Mouse (Mus musculus): ENCODE results near the gene Fasl.
A peak's percentile ranks its signal among the peaks of the same experiment; 100 is the strongest.

Gene Fasl

DNA sequence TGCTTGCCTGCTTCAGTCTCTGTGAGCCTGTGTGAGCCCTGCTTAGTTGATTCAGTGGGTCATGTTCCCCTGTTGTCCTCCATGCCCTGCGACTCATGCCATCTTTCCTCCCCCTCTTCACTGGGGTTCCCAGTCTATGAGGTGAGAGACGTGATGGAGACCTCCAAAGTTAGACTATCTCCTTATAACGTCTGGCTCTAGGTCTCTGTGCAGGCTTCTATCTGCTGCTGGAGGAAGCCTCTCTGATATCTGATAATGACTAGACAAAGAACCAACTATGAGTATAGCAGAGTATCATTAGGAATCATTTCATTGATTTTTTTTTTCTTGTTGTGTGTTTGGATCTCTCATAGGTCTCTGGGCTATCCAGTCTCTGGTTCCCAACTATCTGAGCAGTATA is 31.7 kb downstream of the Fasl start:
- no peak for DNase-seq

DNA sequence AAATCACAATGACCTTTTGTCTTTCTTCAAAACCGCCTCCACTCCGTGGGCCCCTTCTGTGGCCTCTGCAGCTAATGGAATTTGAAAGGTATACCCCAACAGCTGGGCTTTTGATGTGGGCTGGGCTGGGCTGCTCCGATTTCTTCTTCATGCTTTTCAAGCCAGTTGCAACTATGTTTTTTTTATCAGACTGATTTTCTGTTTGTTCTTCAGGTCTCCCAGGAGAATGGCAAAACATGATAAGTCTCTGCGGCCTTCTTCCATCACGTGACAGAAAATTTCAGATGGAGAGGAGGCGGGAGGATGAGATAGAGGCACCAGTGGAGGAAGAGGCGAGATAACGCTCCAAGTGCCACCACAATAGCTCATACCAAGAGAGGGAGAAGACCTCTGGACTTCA is 37.0 kb downstream of the Fasl start:
- no peak for DNase-seq

DNA sequence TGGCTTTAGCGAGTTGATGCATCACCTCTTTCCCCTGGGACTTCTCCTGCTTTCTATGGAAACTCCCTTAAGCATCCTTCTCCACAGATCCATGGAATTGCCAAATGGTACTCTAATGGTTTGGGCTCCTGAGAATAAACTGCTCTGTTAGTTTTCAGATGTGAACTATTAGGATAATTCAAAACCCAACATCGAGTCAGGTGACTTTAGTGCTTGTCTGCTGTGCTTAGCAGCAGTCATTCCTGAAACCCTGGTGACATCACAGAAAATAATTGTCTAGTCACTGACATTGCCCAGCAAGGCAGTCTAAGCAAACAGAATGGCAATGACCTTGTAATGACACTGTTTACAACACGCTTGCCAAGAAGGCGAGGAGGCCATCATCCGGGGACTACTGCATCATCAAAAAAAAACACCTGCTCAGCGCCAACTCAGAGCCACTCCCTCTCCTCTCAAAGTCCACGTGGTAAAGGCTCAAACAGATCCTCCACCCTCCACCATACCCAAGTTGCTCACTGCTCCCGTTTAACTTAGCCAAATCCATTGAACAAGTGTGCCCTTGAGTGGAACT is 37.7 kb downstream of the Fasl start:
- DNase-seq: no peak

DNA sequence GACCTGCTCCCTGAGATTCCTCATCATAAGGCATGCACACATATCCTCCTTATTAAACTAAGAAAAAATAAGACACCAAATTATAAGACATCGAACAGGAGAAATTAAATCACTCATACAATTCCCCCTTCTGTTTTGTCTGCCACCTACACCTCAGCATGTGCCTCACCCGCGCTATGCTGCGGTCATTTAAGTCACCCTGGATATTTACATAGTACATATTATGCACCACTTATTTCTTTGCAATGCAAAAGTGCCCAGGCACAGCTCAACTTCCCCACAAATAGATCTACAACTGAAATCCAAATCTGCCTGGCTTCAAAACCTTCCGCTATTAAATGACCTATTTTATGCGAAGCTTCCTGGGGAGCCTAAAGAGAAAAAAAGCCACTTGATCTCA is 39.6 kb downstream of the Fasl start:
- DNase-seq: no peak

DNA sequence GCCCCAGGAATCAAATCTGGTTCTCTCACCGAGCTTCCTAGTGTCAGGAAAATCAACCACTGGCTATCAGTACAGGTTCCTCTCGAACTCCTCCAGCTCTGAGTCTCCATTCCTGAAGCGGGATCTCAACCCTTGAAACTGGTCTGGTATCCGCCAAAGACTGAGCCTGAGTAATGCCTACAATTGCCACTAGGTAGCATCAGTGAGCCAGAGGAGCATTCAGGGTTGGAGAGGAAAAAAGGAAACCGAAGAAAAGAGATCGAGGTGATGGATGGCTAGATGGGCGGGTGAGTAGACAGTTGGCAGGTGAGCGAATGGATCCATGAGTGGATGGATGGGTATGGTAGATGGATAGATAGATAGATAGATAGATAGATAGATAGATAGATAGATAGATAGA is 40.2 kb downstream of the Fasl start:
- DNase-seq: peak; percentile 79

DNA sequence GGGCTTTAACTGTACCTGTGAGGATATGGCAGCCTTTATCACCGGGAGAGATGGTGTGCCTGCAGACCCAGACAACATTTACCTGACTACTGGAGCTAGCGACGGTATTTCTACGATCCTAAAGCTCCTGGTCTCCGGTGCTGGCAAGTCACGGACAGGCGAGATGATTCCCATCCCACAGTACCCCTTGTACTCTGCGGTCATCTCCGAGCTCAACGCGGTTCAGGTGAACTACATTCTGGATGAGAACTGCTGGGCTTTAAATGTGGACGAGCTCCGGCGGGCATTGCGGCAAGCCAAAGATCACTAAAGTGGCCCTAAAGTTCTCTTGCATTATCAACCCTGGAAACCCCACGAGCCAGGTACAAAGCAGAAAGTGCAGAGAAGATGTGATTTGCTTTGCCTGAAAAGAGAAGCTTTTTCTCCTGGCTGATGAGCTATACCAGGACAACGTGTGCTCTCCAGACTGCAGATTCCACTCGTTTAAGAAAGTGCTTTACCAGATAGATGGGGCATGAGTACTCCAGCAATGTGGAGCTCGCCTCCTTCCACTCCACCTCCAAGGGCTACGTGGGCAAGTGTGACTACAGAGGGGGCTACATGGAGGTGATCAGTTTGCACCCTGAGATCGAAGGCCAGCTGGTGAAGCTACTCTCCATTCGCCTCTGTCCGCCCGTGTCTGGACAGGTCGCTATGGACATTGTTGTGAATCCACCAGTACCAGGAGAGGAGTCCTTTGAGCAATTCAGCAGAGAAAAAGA is 41.6 kb downstream of the Fasl start:
- DNase-seq: no peak

DNA sequence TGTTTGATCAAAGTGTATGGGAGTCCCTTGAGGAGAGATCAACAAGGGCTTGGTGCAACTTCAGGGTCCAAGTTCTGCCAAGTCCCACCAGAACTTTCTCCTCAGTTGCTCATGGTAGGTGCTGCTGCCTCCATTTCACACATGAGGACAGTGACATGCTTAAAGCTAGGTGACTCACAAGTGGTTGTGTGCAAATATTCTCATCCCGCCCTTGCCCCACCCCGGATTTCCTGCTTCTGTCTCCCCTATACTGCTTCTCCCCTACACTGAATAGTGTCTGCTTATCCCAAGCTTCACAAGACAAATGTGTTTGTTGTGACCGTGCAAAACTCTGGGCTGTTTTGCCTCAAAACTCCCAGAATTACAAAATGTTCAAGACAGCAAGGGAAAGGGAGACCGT is 43.4 kb downstream of the Fasl start:
- no peak for DNase-seq

DNA sequence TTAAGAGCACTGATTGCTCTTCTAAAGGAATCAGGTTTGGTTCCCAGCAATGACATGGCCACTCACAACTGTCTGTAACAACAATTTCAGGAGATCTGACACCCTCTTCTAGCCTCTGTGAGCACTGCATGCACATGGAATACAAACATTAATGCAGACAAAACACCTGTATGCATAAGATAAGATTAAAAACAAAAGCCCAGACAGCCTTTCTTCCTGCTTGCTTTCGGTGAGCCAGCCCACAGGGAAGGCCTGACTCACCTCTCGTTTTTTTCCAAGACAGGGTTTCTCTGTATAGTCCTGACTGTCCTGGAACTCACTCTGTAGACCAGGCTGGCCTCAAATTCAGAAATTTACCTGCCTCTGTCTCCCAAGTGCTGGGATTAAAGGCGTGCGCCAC is 44.1 kb downstream of the Fasl start:
- DNase-seq: no peak

DNA sequence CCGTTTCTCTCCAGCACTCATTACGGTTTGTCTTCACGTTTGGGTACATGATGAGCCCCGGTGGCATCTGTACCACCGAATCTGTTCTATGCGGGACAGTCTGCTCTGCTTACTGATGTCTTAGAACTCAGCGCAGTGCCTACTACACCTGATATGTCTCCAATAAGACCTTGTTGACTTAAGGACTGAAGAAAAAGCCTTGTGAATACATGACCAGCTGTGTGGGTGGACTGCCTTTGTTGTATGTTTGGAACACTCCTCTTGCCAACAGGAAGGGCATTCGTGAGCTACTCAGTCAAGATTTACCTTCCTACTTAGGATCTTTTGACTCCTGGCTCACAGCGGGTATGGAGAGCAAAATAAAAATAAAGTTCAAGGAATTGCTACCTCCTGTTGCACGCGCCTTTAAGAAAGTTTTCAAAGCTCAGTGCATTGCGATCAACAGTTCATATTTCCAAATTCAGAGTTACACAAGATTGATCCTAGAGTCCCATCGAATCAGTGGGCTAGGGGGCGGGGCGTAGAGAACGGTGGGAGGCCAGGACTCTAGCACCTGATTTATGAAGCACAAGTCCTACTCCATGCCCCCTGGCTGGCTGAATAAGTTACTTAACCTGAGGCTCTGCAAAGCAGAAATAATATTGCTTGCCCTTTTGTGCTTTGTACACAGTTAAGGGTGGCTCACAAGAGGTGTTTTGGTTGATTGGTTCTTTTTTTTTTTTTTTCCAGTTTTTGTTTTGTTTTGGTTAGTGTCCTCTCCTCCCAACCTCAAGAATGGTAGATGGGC is 45.6 kb downstream of the Fasl start:
- no peak for DNase-seq

DNA sequence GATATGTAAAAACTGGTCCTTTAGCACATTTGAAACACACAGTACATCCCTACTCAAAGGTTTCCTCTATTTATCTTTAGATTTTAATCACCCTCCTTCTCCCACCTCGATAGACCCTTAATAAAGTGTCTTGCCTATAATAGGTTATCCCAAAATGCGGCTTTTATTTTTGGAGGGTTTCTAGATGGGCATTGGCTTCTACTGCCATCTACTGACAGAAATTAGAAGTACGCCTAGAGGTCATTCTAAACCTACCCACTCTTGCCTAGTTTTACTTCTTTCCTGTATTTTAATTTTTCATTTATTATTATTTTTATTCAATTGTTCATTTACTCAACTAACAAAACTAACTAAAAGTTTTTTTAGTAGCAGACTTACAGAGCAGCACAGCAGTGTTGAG is 51.4 kb downstream of the Fasl start:
- peak; percentile 32 for DNase-seq

DNA sequence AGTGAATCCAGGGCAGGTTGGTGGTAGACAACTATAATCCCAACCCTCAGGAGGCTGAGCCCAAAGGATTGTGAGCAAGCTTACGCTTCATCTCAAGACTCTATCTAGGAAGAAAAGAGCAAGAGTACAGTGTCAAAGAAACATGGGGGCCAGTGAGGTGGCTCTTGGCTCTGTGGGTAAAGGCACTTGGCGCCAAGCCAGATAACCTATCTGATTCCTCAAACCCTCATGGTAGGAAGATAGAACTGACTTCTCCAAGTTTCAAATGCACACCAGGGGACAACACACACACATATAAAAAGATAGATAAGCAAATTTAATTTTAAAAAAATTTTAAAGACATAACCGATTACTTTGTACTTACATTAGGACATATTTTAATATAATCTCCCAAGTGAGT is 52.0 kb downstream of the Fasl start:
- no peak for DNase-seq

DNA sequence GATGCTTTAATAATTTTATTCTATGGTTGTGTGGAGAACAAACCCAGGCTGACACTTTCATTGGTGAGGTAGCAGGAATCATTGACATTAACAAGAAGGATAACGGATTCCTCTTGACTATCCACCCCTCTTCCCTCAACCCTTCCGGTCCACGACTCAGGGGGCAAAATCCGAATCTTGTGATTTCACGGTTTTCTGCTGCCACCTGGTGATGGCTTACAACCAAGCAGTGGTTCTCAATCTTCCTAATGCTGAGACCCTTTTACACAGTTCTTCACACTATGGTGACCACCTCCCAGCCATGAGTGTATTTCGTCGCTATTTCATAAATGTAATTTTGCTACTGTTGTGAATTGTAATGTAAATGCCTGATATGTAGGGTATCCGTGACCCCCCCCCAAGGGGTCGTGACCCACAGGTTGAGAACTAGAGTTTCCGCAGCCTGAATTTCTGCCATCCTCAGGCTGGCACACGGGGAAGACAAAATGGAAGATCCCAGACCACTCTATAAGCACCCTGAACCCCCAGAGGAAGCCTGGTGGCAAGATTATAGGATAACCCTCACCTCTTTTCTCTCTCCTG is 52.7 kb downstream of the Fasl start:
- DNase-seq: peak; percentile 25

DNA sequence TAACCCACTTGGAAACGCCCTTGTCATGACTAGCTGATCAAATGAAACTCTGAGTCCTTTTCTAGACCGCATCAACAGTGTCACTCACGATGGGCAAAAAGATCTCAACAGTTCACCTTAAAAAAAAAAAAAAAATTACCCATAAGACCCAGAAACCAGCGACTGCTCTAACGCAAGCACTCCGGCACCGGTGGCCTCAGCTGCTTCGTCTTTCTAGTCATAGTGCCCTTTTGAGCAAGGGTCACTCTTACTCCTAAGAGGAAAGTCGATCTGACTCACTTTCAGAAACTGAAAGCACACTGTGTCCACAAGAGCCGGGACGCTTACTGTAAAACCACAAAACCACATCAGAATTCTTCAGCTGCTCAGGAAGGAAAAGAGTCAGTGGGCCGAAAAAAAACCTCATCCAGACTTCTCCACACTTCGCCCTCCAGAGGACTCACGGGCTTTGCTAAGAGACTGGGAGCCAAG is 53.5 kb downstream of the Fasl start:
- DNase-seq: no peak

DNA sequence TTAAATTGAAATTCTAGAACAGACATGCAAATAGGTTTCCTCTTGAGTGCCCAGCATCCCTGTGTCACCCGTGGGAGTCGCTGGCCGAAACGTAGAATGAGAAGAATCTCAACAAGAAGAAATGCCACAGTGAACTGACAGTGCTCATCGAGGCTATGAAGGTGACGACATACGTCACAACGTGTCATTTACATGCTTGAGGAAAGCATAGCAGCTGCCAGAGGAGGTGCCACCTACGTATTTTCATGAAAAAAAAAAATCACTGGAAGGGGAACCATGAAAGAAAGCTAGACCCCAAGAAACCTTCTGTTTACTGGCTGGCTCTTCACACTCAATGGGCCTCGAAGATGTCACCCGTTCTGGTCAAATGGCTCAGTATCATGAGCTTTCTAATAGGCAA is 54.0 kb downstream of the Fasl start:
- DNase-seq: no peak

Data from lung, postnatal 10 days (tissue).